Mouse (Mus musculus) hindbrain, embryonic 16.5 days (tissue): ENCODE data around the gene Spock1. TPM values are rescaled to one million over a fixed set of nuclear protein-coding genes. Genes with fewer than 3 reads are reported as not detected.

Experiments
- ATAC-seq: fragments of 200-750 bp; cut with Nextera tagmentation; 2 replicates; pipeline ENCODE4 v1.8.0; 2017; ENCODE audit warnings: moderate TSS enrichment, moderate library complexity
- H3K27ac ChIP-seq: fragments of 300-500 bp; sonication (generic); 2 replicates; pipeline ENCODE4 v1.5.1; 2014; ENCODE audit warnings: low read depth, mild to moderate bottlenecking, control low read depth, low read length, moderate library complexity
- H3K27me3 ChIP-seq: fragments of 300-500 bp; sonication (generic); replicated peaks from 2 replicates; pipeline ENCODE4 v1.6.1; 2014; ENCODE audit warnings: low read length; ENCODE audit not compliant: control insufficient read depth, insufficient read depth
- H3K36me3 ChIP-seq: fragments of 300-500 bp; sonication (generic); 2 replicates; pipeline ENCODE4 v1.6.1; 2014; ENCODE audit warnings: mild to moderate bottlenecking, low read length, moderate library complexity, mixed read lengths; ENCODE audit not compliant: control insufficient read depth, insufficient read depth
- H3K4me1 ChIP-seq: fragments of 300-500 bp; sonication (generic); 2 replicates; pipeline ENCODE4 v1.6.1; 2014; ENCODE audit warnings: low read depth, low read length; ENCODE audit not compliant: control insufficient read depth, insufficient read depth
- H3K4me2 ChIP-seq: fragments of 300-500 bp; sonication (generic); 2 replicates; pipeline ENCODE4 v1.6.1; 2014; ENCODE audit warnings: mild to moderate bottlenecking, low read length, control low read depth, moderate library complexity
- H3K4me3 ChIP-seq: fragments of 300-500 bp; sonication (generic); 2 replicates; pipeline ENCODE4 v1.5.1; 2014; ENCODE audit warnings: mild to moderate bottlenecking, low read length, control low read depth, moderate library complexity
- H3K9ac ChIP-seq: fragments of 300-500 bp; sonication (generic); 2 replicates; pipeline ENCODE4 v1.6.1; 2014; ENCODE audit warnings: low read depth, mild to moderate bottlenecking, control low read depth, low read length, moderate library complexity
- H3K9me3 ChIP-seq: fragments of 300-500 bp; sonication (generic); 2 replicates; pipeline ENCODE4 v1.6.1; 2014; ENCODE audit warnings: mild to moderate bottlenecking, low read length, moderate library complexity; ENCODE audit not compliant: control insufficient read depth
- WGBS: fragments of 180-500 bp; shearing (Covaris S2); extraction: QIAGEN DNeasy Blood & Tissue Kit; methylation state at CpG from one replicate; pipeline ENCODE4 v1.1.7; 2014; 5-methylcytosine and 5-hydroxymethylcytosine counted together
- polyA plus RNA-seq: library from polyadenylated mRNA; unstranded; fragments of >200 nt; fragmentation: Nextera tagmentation; extraction: Ambion mirVana; gene quantifications from 2 replicates; pipeline ENCODE4 v1.2.1, GENCODE M21; 2015

Spock1 gene
- polyA plus RNA-seq, 1 experiment from 2014 or later = 83.3 TPM

- Histone ChIP-seq H3K36me3 (no peaks in the 10 kb centered on the region), H3K27ac (no peak overlapping the region), H3K9me3 (no peaks in the 10 kb centered on the region), H3K4me2 (no peak overlapping the region), H3K4me3 (no peak overlapping the region), H3K4me1 (peaks cover 13% of the 10 kb centered on the region), H3K27me3 (no peaks in the 10 kb centered on the region), H3K9ac (no peak overlapping the region)
- WGBS = 69% methylated on average over 6 of the region's 6 CpGs
- no peak for ATAC-seq
Measured at GRCm38 (mm10) chr13:57741186-57741585, 166.9 kb downstream of the Spock1 start.

DNA sequence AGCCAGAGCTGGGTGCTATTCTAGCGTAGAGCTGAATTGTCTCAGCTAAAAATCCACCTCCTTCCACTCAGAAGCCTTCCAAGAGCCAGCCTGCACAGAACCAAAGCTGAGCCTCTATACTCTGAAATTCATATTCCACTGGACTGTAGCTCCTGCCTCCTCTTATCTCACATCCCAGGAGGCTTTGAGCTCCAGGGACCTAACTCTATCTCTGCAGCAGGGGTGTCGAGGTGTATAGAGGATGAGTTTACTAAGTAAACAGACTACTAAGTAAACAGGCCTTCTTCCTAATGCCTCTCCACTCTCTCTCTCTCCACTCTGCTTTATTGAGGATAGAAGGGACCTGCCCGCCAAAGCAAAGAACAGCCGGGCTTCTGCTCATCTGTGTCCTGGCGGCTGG lies 167.7 kb downstream of the Spock1 start:
- Histone ChIP-seq H3K9ac (no peak overlapping the region), H3K9me3 (no peaks in the 10 kb centered on the region), H3K27me3 (no peaks in the 10 kb centered on the region), H3K4me1 (peaks cover 13% of the 10 kb centered on the region), H3K4me3 (no peak overlapping the region), H3K4me2 (no peak overlapping the region), H3K27ac (no peak overlapping the region), H3K36me3 (no peaks in the 10 kb centered on the region)
- 53% methylated on average over 5 of the region's 5 CpGs for WGBS
- no peak for ATAC-seq

- no peak overlapping the region for H3K27ac ChIP-seq
- WGBS = 54% methylated on average over 7 of the region's 7 CpGs
- peaks cover 11% of the 10 kb centered on the region for H3K4me1 ChIP-seq
Measured at GRCm38 (mm10) chr13:57736060-57736459, 172.1 kb downstream of the Spock1 start.

GRCm38 (mm10) chr13:57734549-57734948 lies 173.6 kb downstream of the Spock1 start:
- no peaks in the 10 kb centered on the region for H3K9me3 ChIP-seq
- no peak overlapping the region for H3K4me3 ChIP-seq
- H3K9ac ChIP-seq = no peak overlapping the region
- no peak overlapping the region for H3K4me2 ChIP-seq
- peaks cover 5% of the 10 kb centered on the region; the same call in 1 of the 2 replicates for H3K4me1 ChIP-seq
- no peaks in the 10 kb centered on the region for H3K36me3 ChIP-seq
- H3K27ac ChIP-seq = no peak overlapping the region
- H3K27me3 ChIP-seq = no peaks in the 10 kb centered on the region
- 94% methylated on average over 4 of the region's 4 CpGs for WGBS
- ATAC-seq = no peak

More at GRCm38 (mm10) chr13:57736060-57736459, 172.1 kb downstream of the Spock1 start:
- H3K4me3 ChIP-seq = no peak overlapping the region
- no peaks in the 10 kb centered on the region for H3K9me3 ChIP-seq
- H3K9ac ChIP-seq = no peak overlapping the region
- H3K4me2 ChIP-seq = no peak overlapping the region
- no peaks in the 10 kb centered on the region for H3K36me3 ChIP-seq
- ATAC-seq = no peak
- no peaks in the 10 kb centered on the region for H3K27me3 ChIP-seq

DNA sequence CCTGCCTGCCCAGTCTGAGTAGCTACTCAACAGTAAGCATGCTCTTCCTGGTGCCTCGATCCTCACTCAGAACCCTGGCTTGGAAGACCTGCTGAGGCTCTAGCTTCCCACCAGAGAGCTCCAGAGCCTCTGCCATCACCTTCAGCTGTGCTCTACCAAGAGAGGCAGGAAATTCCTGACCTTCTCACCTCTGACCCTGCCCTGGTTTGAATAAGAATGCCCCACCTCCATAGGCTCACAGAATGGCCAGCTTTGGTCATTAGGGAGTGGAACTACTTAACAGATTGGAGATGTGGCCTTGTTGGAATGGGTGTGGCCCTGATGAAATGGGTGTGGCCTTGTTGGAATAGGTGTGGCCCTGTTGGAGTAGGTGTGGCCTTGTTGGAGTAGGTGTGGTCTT lies 174.6 kb downstream of the Spock1 start:
- H3K27me3 ChIP-seq = no peaks in the 10 kb centered on the region
- H3K4me1 ChIP-seq = peaks cover 5% of the 10 kb centered on the region; the same call in 1 of the 2 replicates
- H3K36me3 ChIP-seq = no peaks in the 10 kb centered on the region
- no peak overlapping the region for H3K27ac ChIP-seq
- no peak overlapping the region for H3K9ac ChIP-seq
- WGBS = 94% methylated on average over 1 of the region's 1 CpGs
- no peak overlapping the region for H3K4me2 ChIP-seq
- no peak for ATAC-seq
- no peak overlapping the region for H3K4me3 ChIP-seq
- H3K9me3 ChIP-seq = no peaks in the 10 kb centered on the region

- H3K4me1 ChIP-seq = peaks cover 3% of the 10 kb centered on the region; the same call in 1 of the 2 replicates
- no peak overlapping the region for H3K27ac ChIP-seq
- no peak overlapping the region for H3K4me3 ChIP-seq
- no peaks in the 10 kb centered on the region for H3K27me3 ChIP-seq
- no peaks in the 10 kb centered on the region for H3K9me3 ChIP-seq
- H3K4me2 ChIP-seq = no peak overlapping the region
- WGBS = 55% methylated on average over 2 of the region's 2 CpGs
- ATAC-seq = no peak
- no peak overlapping the region for H3K9ac ChIP-seq
- no peaks in the 10 kb centered on the region for H3K36me3 ChIP-seq
Measured at GRCm38 (mm10) chr13:57732251-57732650, 175.9 kb downstream of the Spock1 start.

GRCm38 (mm10) chr13:57727716-57728115 lies 180.4 kb downstream of the Spock1 start:
- no peak for ATAC-seq
- H3K4me2 ChIP-seq = no peak overlapping the region
- no peak overlapping the region for H3K4me3 ChIP-seq
- no peak overlapping the region for H3K9ac ChIP-seq
- no peaks in the 10 kb centered on the region for H3K9me3 ChIP-seq
- H3K27ac ChIP-seq = no peak overlapping the region
- peaks cover 6% of the 10 kb centered on the region for H3K4me1 ChIP-seq
- 96% methylated on average over 11 of the region's 11 CpGs for WGBS
- no peaks in the 10 kb centered on the region for H3K27me3 ChIP-seq
- H3K36me3 ChIP-seq = no peaks in the 10 kb centered on the region

DNA sequence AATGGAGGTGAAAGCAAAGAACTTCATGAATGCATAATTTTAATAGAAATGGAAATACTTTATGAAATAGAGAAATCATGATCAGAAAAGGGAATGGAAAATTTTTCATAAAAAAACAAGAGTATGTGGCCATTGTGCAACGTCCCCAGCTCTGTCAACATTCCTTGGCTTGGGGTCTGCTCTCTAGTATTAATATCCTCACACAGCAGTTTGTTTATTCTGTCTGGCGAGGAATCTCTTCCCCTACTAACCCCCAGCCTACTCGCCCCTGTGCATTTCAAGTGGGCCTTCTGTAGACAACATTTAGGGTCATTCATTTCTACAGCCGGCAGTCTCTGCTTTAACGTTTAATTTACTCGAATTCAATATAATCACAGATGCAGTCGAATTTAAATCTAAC lies 181.5 kb downstream of the Spock1 start:
- Histone ChIP-seq H3K9ac (no peak overlapping the region), H3K27me3 (no peaks in the 10 kb centered on the region), H3K27ac (no peak overlapping the region), H3K9me3 (no peaks in the 10 kb centered on the region), H3K4me2 (no peak overlapping the region), H3K36me3 (no peaks in the 10 kb centered on the region), H3K4me1 (peaks cover 13% of the 10 kb centered on the region), H3K4me3 (no peak overlapping the region)
- ATAC-seq = no peak
- WGBS = 91% methylated on average over 7 of the region's 7 CpGs

DNA sequence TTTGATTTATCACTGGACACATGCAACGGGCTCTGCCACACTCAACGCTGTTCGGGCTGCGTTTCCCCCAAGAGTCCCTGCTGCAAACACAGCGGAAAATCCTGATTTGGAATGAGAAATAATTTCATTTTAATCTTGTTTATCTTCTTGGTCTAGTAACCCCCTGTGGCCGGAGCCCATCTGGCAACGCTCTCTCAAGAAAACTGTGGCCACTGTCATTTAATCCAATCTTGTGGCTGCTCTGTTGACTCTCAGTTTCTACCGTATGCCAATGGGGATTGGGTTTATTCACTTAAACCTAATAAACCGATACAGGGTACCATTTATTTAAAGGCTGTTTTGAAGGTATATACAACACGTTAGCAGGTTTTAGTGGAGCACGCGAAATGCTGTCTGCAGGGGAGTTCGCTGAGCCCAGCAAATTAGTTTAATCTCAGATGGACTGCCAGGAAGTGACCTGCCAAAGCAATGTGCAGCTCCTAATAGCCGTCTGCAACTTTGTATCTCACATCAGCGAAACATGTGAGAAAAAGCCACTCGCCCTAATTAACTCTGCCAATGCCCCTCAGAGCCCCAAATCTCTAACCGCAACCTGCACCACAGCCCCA lies 185.7 kb downstream of the Spock1 start:
- no peaks in the 10 kb centered on the region for H3K36me3 ChIP-seq
- ATAC-seq = peak; percentile 46
- WGBS = 48% methylated on average over 17 of the region's 17 CpGs
- H3K4me1 ChIP-seq = peaks cover 17% of the 10 kb centered on the region
- H3K9me3 ChIP-seq = no peaks in the 10 kb centered on the region
- no peaks in the 10 kb centered on the region for H3K27me3 ChIP-seq
- H3K9ac ChIP-seq = no peak overlapping the region
- no peak overlapping the region for H3K4me2 ChIP-seq
- peak overlapping the region; percentile 20; the same call in 1 of the 2 replicates for H3K27ac ChIP-seq
- H3K4me3 ChIP-seq = no peak overlapping the region
